8 mouse cellular contexts compared by ENCODE assay signal in genomic region chr16:4781524-4782196, GRCm38 (mm10). TPM values are rescaled to one million over a fixed set of nuclear protein-coding genes. Genes with fewer than 3 reads are reported as not detected.
DNase-seq lines count a peak whose midpoint lies in the region; ATAC-seq and TF ChIP-seq lines count a peak whose summit lies in the region.

No protein-coding gene starts in this region.

- H3K36me3 ChIP-seq in heart, embryonic 13.5 days = peaks cover 33% of the 10 kb centered on the region
- no peaks in the 10 kb centered on the region for H3K36me3 ChIP-seq in myocyte (ENCODE audit: control insufficient read depth, insufficient read depth)
- peaks cover 6% of the 10 kb centered on the region for H3K36me3 ChIP-seq in midbrain, embryonic 16.5 days (ENCODE audit: control insufficient read depth, insufficient read depth, low read length)
- peaks cover 12% of the 10 kb centered on the region; the same call in 1 of the 2 replicates for H3K36me3 ChIP-seq in hindbrain, embryonic 12.5 days

- H3K27ac ChIP-seq in heart, embryonic 13.5 days (replicated peaks) = peak overlapping the region; percentile 90
- no peak overlapping the region for H3K27ac ChIP-seq in midbrain, embryonic 16.5 days (ENCODE audit: low read length)
- no peak overlapping the region for H3K27ac ChIP-seq in hindbrain, embryonic 12.5 days

- no peaks in the 10 kb centered on the region for H3K27me3 ChIP-seq in heart, embryonic 13.5 days (replicated peaks)
- H3K27me3 ChIP-seq in myocyte (ENCODE audit: control insufficient read depth, insufficient read depth, insufficient read length) = no peaks in the 10 kb centered on the region
- H3K27me3 ChIP-seq in midbrain, embryonic 16.5 days (ENCODE audit: control insufficient read depth, insufficient read depth, low read depth, low read length) = no peaks in the 10 kb centered on the region
- no peaks in the 10 kb centered on the region for H3K27me3 ChIP-seq in hindbrain, embryonic 12.5 days

- H3K4me3 ChIP-seq in heart, embryonic 13.5 days = peak overlapping the region; percentile 1; the same call in 1 of the 2 replicates
- no peak overlapping the region for H3K4me3 ChIP-seq in myocyte
- H3K4me3 ChIP-seq in midbrain, embryonic 16.5 days (ENCODE audit: low read depth, low read length) = no peak overlapping the region
- H3K4me3 ChIP-seq in hindbrain, embryonic 12.5 days = no peak overlapping the region

- peak overlapping the region; percentile 38 for H3K4me2 ChIP-seq in heart, embryonic 13.5 days
- peak overlapping the region; percentile 44 for H3K4me2 ChIP-seq in myocyte (ENCODE audit: low read depth)
- H3K4me2 ChIP-seq in midbrain, embryonic 16.5 days (ENCODE audit: low read length) = no peak overlapping the region
- H3K4me2 ChIP-seq in hindbrain, embryonic 12.5 days (replicated peaks) = no peak overlapping the region

- H3K9ac ChIP-seq in heart, embryonic 13.5 days = peak overlapping the region; percentile 12; the same call in 1 of the 2 replicates
- no peak overlapping the region for H3K9ac ChIP-seq in midbrain, embryonic 16.5 days (ENCODE audit: low read depth, low read length)
- H3K9ac ChIP-seq in hindbrain, embryonic 12.5 days = no peak overlapping the region

- peak; percentile 34; the same call in 1 of the 2 replicates for ATAC-seq in heart, embryonic 13.5 days (ENCODE audit: extremely low read depth, insufficient number of reproducible peaks, low FRiP score, low TSS enrichment)
- ATAC-seq in midbrain, embryonic 16.5 days = no peak
- ATAC-seq in hindbrain, embryonic 12.5 days (ENCODE audit: low FRiP score) = no peak

- no peak overlapping the region for H3ac ChIP-seq in myocyte (ENCODE audit: control insufficient read depth, insufficient read length)

- WGBS in heart, embryonic 13.5 days = 24% methylated on average over 5 of the region's 5 CpGs
- WGBS in midbrain, embryonic 16.5 days = 81% methylated on average over 5 of the region's 5 CpGs
- WGBS in hindbrain, embryonic 12.5 days = 94% methylated on average over 5 of the region's 5 CpGs

- peak; percentile 51 to 68 for DNase-seq in urinary bladder, postnatal 4 days (ENCODE audit: low spot score in 2 of 2)
- DNase-seq in urinary bladder, postnatal 10 days (ENCODE audit: low spot score) = no peak
- DNase-seq in cerebellum, postnatal 36 days = peak; percentile 69 to 75
- DNase-seq in kidney, postnatal 4 days = peak; percentile 40 to 50

- H3K4me1 ChIP-seq in heart, embryonic 13.5 days = peaks cover 89% of the 10 kb centered on the region
- H3K4me1 ChIP-seq in midbrain, embryonic 16.5 days (ENCODE audit: control insufficient read depth, insufficient read depth, low read length) = peaks cover 10% of the 10 kb centered on the region
- H3K4me1 ChIP-seq in hindbrain, embryonic 12.5 days = peaks cover 13% of the 10 kb centered on the region

- no peak for TF ChIP-seq POLR2A in myocyte (IDR thresholded peaks at IDR 0.05; ENCODE audit: insufficient read length, low read depth)

- peaks cover 95% of the 10 kb centered on the region for H3K79me2 ChIP-seq in myocyte (ENCODE audit: control insufficient read depth, insufficient read depth)

- H3K9me3 ChIP-seq in heart, embryonic 13.5 days = no peaks in the 10 kb centered on the region
- no peaks in the 10 kb centered on the region for H3K9me3 ChIP-seq in midbrain, embryonic 16.5 days (replicated peaks; ENCODE audit: control insufficient read depth, low read length, poor library complexity, severe bottlenecking)
- H3K9me3 ChIP-seq in hindbrain, embryonic 12.5 days (replicated peaks) = no peaks in the 10 kb centered on the region

TF ChIP-seq in myocyte, 11 proteins besides CTCF, POLR2A, EP300 and RAD21:
- peak in 2 of 3 experiments; percentile 3 to 88 for TF ChIP-seq MYOG (IDR thresholded peaks at IDR 0.05; ENCODE audit: control insufficient read depth in 1 of 3, insufficient read depth in 1 of 3, insufficient read length in 2 of 3, low read depth in 2 of 3)
- TF ChIP-seq MYOD1 (IDR thresholded peaks at IDR 0.05; ENCODE audit: control insufficient read depth in 1 of 3, insufficient read length in 2 of 3, low read depth in 2 of 3) = peak; percentile 77 to 87 (median 80)
- TF ChIP-seq TCF3 (IDR thresholded peaks at IDR 0.05; ENCODE audit: insufficient read length, low read depth) = no peak
- TF ChIP-seq TCF12 (IDR thresholded peaks at IDR 0.05; ENCODE audit: insufficient read depth, poor library complexity, severe bottlenecking) = peak; percentile 25

RNA-seq across cellular contexts. Expression of gene Cdip1, which starts 8.4 kb away (rescaled TPM):
- polyA plus RNA-seq in heart, embryonic 13.5 days (2015; fragmentation: Nextera tagmentation; extraction: Ambion mirVana) = 120 and 128 TPM in 2 replicates
- polyA plus RNA-seq in myocyte (2012; fragmentation: generic; extraction: Trizol) = 44.9 TPM
- 117 and 127 TPM in 2 replicates for polyA plus RNA-seq in midbrain, embryonic 16.5 days (2015; fragmentation: Nextera tagmentation; extraction: Ambion mirVana)
- 95.6 and 99.1 TPM in 2 replicates for polyA plus RNA-seq in hindbrain, embryonic 12.5 days (2016; fragmentation: Nextera tagmentation; extraction: Ambion mirVana)

RNA-seq across cellular contexts. Expression of gene 4930562C15Rik, which starts 53.6 kb away (rescaled TPM):
- polyA plus RNA-seq in heart, embryonic 13.5 days (2015; fragmentation: Nextera tagmentation; extraction: Ambion mirVana) = 0.15 and 0.32 TPM in 2 replicates
- polyA plus RNA-seq in myocyte (2012; fragmentation: generic; extraction: Trizol) = 0.08 TPM
- polyA plus RNA-seq in midbrain, embryonic 16.5 days (2015; fragmentation: Nextera tagmentation; extraction: Ambion mirVana) = 0.26 and 0.36 TPM in 2 replicates
- polyA plus RNA-seq in hindbrain, embryonic 12.5 days (2016; fragmentation: Nextera tagmentation; extraction: Ambion mirVana) = 0.53 and 0.63 TPM in 2 replicates

RNA-seq across cellular contexts. Expression of gene Hmox2, which starts 55.5 kb away (rescaled TPM):
- 92.8 and 96.0 TPM in 2 replicates for polyA plus RNA-seq in heart, embryonic 13.5 days (2015; fragmentation: Nextera tagmentation; extraction: Ambion mirVana)
- polyA plus RNA-seq in myocyte (2012; fragmentation: generic; extraction: Trizol) = 46.7 TPM
- polyA plus RNA-seq in midbrain, embryonic 16.5 days (2015; fragmentation: Nextera tagmentation; extraction: Ambion mirVana) = 92.7 and 102 TPM in 2 replicates
- polyA plus RNA-seq in hindbrain, embryonic 12.5 days (2016; fragmentation: Nextera tagmentation; extraction: Ambion mirVana) = 81.5 and 86.2 TPM in 2 replicates

Comparison
In these comparisons a context has a peak if more than half of its experiments do, and no peak if none do; other contexts are left out.
1. H3K4me2 ChIP-seq: peak in heart, embryonic 13.5 days (single experiment) and myocyte (single experiment); none in midbrain, embryonic 16.5 days (single experiment) and hindbrain, embryonic 12.5 days (single experiment).